Mouse (Mus musculus) lung, postnatal 0 days (tissue): ENCODE measurements around the gene Rbak.

Source experiments
- CTCF ChIP-seq: IDR thresholded peaks from 2 replicates; pipeline ENCODE4 v1.5.1; 2016; ENCODE audit warnings: antibody characterized with exemption, mild to moderate bottlenecking
- EP300 ChIP-seq: IDR thresholded peaks from 2 replicates; pipeline ENCODE4 v1.6.1; 2016; ENCODE audit warnings: antibody characterized with exemption, mild to moderate bottlenecking, control low read depth

DNA sequence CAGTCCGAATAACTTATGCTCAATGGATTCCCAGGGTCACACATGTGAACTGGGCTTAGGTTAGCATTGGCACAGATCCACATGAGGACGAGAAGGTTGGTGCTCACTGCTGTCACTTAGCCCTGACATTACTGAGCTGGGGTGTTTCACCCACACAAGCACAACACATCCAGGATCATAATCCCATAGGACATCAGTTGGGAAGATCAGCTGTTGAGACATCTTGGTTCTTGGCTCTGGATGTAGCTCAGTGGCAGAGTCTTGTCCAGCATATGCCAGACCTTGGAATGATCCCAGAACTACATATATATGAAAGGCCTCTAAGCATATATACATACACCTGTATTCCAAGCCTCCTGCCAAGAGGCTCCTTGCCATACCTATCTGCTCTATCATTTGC is 14.6 kb upstream of the Rbak start:
- TF ChIP-seq CTCF (no peak), EP300 (no peak)
